Mouse (Mus musculus): ENCODE results near the gene Adat3. TPM values are rescaled to one million over a fixed set of nuclear protein-coding genes. Genes with fewer than 3 reads are reported as not detected.
A peak's percentile ranks its signal among the peaks of the same experiment; 100 is the strongest.

Gene Adat3
- total RNA-seq, 2 experiments from 2014 or later = 1.7 to 1.8 TPM

- DNase-seq (ENCODE audit: extremely low spot score in 1 of 2, low spot score in 1 of 2) = no peak
These were observed 6.7 kb downstream of the Adat3 start for GRCm38 (mm10) chr10:80609269-80609924.

GRCm38 (mm10) chr10:80610116-80610785 is 7.6 kb downstream of the Adat3 start:
- DNase-seq (ENCODE audit: extremely low spot score in 1 of 2, low spot score in 1 of 2) = no peak

- DNase-seq (ENCODE audit: extremely low spot score in 1 of 2, low spot score in 1 of 2) = peak in 1 of 2 experiments; percentile 52
These were observed 8.3 kb downstream of the Adat3 start for GRCm38 (mm10) chr10:80611024-80611423.

- DNase-seq (ENCODE audit: extremely low spot score in 1 of 2, low spot score in 1 of 2) = no peak
These were observed 9.2 kb downstream of the Adat3 start for GRCm38 (mm10) chr10:80611905-80612304.

- no peak for DNase-seq (ENCODE audit: extremely low spot score in 1 of 2, low spot score in 1 of 2)
These were observed 11.1 kb downstream of the Adat3 start for GRCm38 (mm10) chr10:80613821-80614220.

GRCm38 (mm10) chr10:80614351-80614750 is 11.7 kb downstream of the Adat3 start:
- DNase-seq (ENCODE audit: extremely low spot score in 1 of 2, low spot score in 1 of 2) = no peak

- DNase-seq (ENCODE audit: extremely low spot score in 1 of 2, low spot score in 1 of 2) = no peak
These were observed 15.5 kb downstream of the Adat3 start for GRCm38 (mm10) chr10:80618181-80618580.

- no peak for DNase-seq (ENCODE audit: extremely low spot score in 1 of 2, low spot score in 1 of 2)
These were observed 17.0 kb downstream of the Adat3 start for GRCm38 (mm10) chr10:80619465-80620244.

- DNase-seq (ENCODE audit: extremely low spot score in 1 of 2, low spot score in 1 of 2) = no peak
These were observed 17.7 kb downstream of the Adat3 start for GRCm38 (mm10) chr10:80620365-80620764.

- DNase-seq (ENCODE audit: extremely low spot score in 1 of 2, low spot score in 1 of 2) = no peak
These were observed 18.4 kb downstream of the Adat3 start for GRCm38 (mm10) chr10:80620796-80621689.

- no peak for DNase-seq (ENCODE audit: extremely low spot score in 1 of 2, low spot score in 1 of 2)
These were observed 18.9 kb downstream of the Adat3 start for GRCm38 (mm10) chr10:80621690-80621939.

- DNase-seq (ENCODE audit: extremely low spot score in 1 of 2, low spot score in 1 of 2) = peak; percentile 98 to 99
These were observed 19.4 kb downstream of the Adat3 start for GRCm38 (mm10) chr10:80621940-80622660.

GRCm38 (mm10) chr10:80622661-80623456 is 20.2 kb downstream of the Adat3 start, which contains the start of gene Csnk1g2:
Gene Csnk1g2, plus strand, starts transcription at chr10:80622838.
- peak; percentile 47 to 97 for DNase-seq (ENCODE audit: extremely low spot score in 1 of 2, low spot score in 1 of 2)

GRCm38 (mm10) chr10:80623457-80624191 is 20.9 kb downstream of the Adat3 start:
- no peak for DNase-seq (ENCODE audit: extremely low spot score in 1 of 2, low spot score in 1 of 2)

GRCm38 (mm10) chr10:80625764-80626163 is 23.1 kb downstream of the Adat3 start:
- no peak for DNase-seq (ENCODE audit: extremely low spot score in 1 of 2, low spot score in 1 of 2)

GRCm38 (mm10) chr10:80627685-80628084 is 25.0 kb downstream of the Adat3 start:
- DNase-seq (ENCODE audit: extremely low spot score in 1 of 2, low spot score in 1 of 2) = no peak

- no peak for DNase-seq (ENCODE audit: extremely low spot score in 1 of 2, low spot score in 1 of 2)
These were observed 26.2 kb downstream of the Adat3 start for GRCm38 (mm10) chr10:80628925-80629324.

GRCm38 (mm10) chr10:80635345-80635744 is 32.7 kb downstream of the Adat3 start:
- no peak for DNase-seq (ENCODE audit: extremely low spot score in 1 of 2, low spot score in 1 of 2)

Measured in layer of hippocampus, postnatal 25 days (tissue).